Mouse (Mus musculus): ENCODE data around the gene Olfr834. TPM values are rescaled to one million over a fixed set of nuclear protein-coding genes. Genes with fewer than 3 reads are reported as not detected.

The Olfr834 gene
- total RNA-seq (2014; fragmentation: Nextera tagmentation): not detected in 2 replicates
- not detected in 2 replicates for total RNA-seq (2017)

DNA sequence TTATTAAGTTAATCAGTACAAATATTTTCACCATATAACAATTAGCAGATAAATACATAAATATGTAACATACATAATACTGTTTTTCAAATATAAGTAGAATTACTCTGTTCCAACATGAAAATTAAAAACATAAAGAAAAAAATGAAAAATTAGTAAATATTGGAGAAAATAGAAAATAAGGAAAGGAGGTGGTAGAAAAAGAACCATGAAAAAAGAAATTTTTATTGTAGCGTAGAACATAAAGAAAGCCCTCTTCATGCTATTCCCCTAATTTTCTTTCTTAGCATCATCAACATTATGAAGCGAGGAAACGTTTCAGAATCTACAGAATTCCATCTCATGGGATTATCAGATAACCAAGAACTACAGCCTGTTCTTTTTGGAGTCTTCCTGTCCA is at the start of gene Olfr834:
TSS of gene Olfr834 (plus strand) at position 301 of the 400 bp plus-strand sequence.
- ATAC-seq (replicated peaks; ENCODE audit: poor library complexity, severe bottlenecking): no peak

DNA sequence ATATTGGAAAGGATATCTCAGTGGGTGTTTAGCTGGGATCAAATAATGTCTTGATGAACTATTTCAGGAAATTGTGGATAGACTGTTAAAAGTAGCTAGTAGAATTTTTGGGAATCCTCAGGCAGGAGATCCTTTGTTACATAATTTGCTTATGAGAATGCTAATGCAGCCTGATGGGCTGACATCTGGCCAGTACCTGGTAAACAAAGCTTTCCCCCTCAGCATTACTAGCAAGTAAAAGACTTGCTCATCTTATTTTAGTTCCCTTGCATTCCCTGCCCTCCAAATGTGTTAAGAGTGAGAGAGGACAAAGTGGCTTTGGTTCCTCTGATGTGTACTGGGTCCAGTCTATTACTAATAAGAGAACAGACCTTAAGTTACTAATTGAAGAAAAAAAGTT is 25.8 kb upstream of the Olfr834 start:
- ATAC-seq (replicated peaks; ENCODE audit: poor library complexity, severe bottlenecking): no peak

DNA sequence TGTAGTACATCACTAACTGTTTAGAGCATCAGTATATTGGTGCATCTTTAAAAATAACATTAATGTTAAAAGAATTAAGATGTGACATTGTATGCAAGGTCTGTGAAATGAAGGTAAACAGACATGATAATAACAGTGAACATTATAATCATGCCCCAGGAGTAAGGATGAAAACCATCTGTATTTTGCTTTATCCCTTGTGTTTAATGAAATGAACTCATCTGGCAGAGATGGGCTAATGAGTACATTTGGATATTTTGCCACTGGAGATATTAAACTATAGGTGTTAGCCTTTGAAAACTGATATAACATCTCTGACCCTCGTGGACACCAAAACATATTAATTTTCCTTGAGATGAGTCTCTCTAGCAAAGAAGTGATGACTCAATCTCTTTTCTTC is 44.6 kb downstream of the Olfr834 start, which contains the start of gene Olfr835:
TSS of gene Olfr835 (plus strand) at position 301 of the 400 bp plus-strand sequence.
- no peak for ATAC-seq (replicated peaks; ENCODE audit: poor library complexity, severe bottlenecking)

Other genes with a start within 250 kb of the Olfr834 start
- gene Olfr24, start 224.0 kb upstream of the Olfr834 start, total RNA-seq (2014; fragmentation: Nextera tagmentation): not detected in 2 replicates
- gene Olfr24, start 224.0 kb upstream of the Olfr834 start, total RNA-seq (2017): not detected in 2 replicates
- not detected in 2 replicates for gene Olfr828, start 168.5 kb upstream of the Olfr834 start, total RNA-seq (2014; fragmentation: Nextera tagmentation)
- not detected in 2 replicates for gene Olfr828, start 168.5 kb upstream of the Olfr834 start, total RNA-seq (2017)
- not detected in 2 replicates for gene Olfr829, start 133.1 kb upstream of the Olfr834 start, total RNA-seq (2014; fragmentation: Nextera tagmentation)
- not detected in 2 replicates for gene Olfr829, start 133.1 kb upstream of the Olfr834 start, total RNA-seq (2017)
- gene Olfr830, start 113.3 kb upstream of the Olfr834 start, total RNA-seq (2014; fragmentation: Nextera tagmentation): not detected in 2 replicates
- not detected in 2 replicates for gene Olfr830, start 113.3 kb upstream of the Olfr834 start, total RNA-seq (2017)
- not detected in 2 replicates for gene Olfr832, start 50.9 kb upstream of the Olfr834 start, total RNA-seq (2014; fragmentation: Nextera tagmentation)
- gene Olfr832, start 50.9 kb upstream of the Olfr834 start, total RNA-seq (2017): not detected in 2 replicates
- not detected in 2 replicates for gene Olfr835, start 44.7 kb downstream of the Olfr834 start, total RNA-seq (2014; fragmentation: Nextera tagmentation)
- gene Olfr835, start 44.7 kb downstream of the Olfr834 start, total RNA-seq (2017): not detected in 2 replicates
- gene Olfr836, start 132.4 kb downstream of the Olfr834 start, total RNA-seq (2014; fragmentation: Nextera tagmentation): not detected in 2 replicates
- gene Olfr836, start 132.4 kb downstream of the Olfr834 start, total RNA-seq (2017): not detected in 2 replicates
- not detected in 2 replicates for gene Olfr837, start 148.3 kb downstream of the Olfr834 start, total RNA-seq (2014; fragmentation: Nextera tagmentation)
- gene Olfr837, start 148.3 kb downstream of the Olfr834 start, total RNA-seq (2017): not detected in 2 replicates
- not detected in 2 replicates for gene Olfr839-ps1, start 189.3 kb downstream of the Olfr834 start, total RNA-seq (2014; fragmentation: Nextera tagmentation)
- gene Olfr839-ps1, start 189.3 kb downstream of the Olfr834 start, total RNA-seq (2017): not detected in 2 replicates